In genomic region chr9:105582944-105583343, GRCm38 (mm10) we compare ENCODE assay signal across 26 mouse cellular contexts. TPM values are rescaled to one million over a fixed set of nuclear protein-coding genes. Genes with fewer than 3 reads are reported as not detected.
DNase-seq lines count a peak whose midpoint lies in the region; TF ChIP-seq lines count a peak whose summit lies in the region.
"Had no signal": no experiment of that assay in that cellular context is flagged by ENCODE, and none has a peak within 500 bp of the region (broad histone marks: within the 10 kb centered on the region; RNA-seq: fewer than 3 reads in every experiment).

No protein-coding gene starts in this region.

- no peak for TF ChIP-seq POLR2A in heart, adult 2 months (IDR thresholded peaks at IDR 0.05; ENCODE audit: insufficient read depth, low read depth, low read length)

- H3K36me3 ChIP-seq in heart, adult 2 months (ENCODE audit: control insufficient read depth, insufficient read depth, low read length): no peaks in the 10 kb centered on the region
- H3K36me3 ChIP-seq: embryonic facial prominence, embryonic 10.5 days; embryonic facial prominence, embryonic 13.5 days; forebrain, embryonic 12.5 days; forebrain, embryonic 15.5 days; G1E; heart, embryonic 13.5 days; hindbrain, embryonic 12.5 days; hindbrain, embryonic 15.5 days had no signal

- no peaks in the 10 kb centered on the region for H3K27me3 ChIP-seq in heart, adult 2 months (ENCODE audit: control insufficient read depth, insufficient read depth, low read length)
- H3K27me3 ChIP-seq: CH12.LX; embryonic facial prominence, embryonic 13.5 days; forebrain, embryonic 12.5 days; forebrain, embryonic 15.5 days; heart, embryonic 13.5 days; hindbrain, embryonic 12.5 days; hindbrain, embryonic 15.5 days had no signal

- H3K9ac ChIP-seq in heart, adult 2 months (ENCODE audit: low read depth, low read length): no peak overlapping the region
- H3K9ac ChIP-seq: embryonic facial prominence, embryonic 13.5 days; forebrain, embryonic 12.5 days; forebrain, embryonic 15.5 days; heart, embryonic 13.5 days; hindbrain, embryonic 12.5 days; hindbrain, embryonic 15.5 days had no signal

- H3K27ac ChIP-seq in heart, adult 2 months: no peak overlapping the region
- H3K27ac ChIP-seq: embryonic facial prominence, embryonic 10.5 days; embryonic facial prominence, embryonic 13.5 days; forebrain, embryonic 12.5 days; forebrain, embryonic 15.5 days; heart, embryonic 13.5 days; hindbrain, embryonic 12.5 days; hindbrain, embryonic 15.5 days had no signal

- no peaks in the 10 kb centered on the region for H3K79me2 ChIP-seq in heart, adult 2 months (replicated peaks; ENCODE audit: control insufficient read depth, insufficient read depth, low read length)

- intact Hi-C loops in heart, adult 2 months (cut with DNase I): no loop called here

- WGBS in heart, adult 2 months: 82% methylated on average over 3 of the region's 3 CpGs

- no peak for TF ChIP-seq CTCF in heart, adult 2 months (IDR thresholded peaks at IDR 0.05)

- H3K4me1 ChIP-seq in heart, adult 2 months (ENCODE audit: control insufficient read depth, insufficient read depth, low read length): no peaks in the 10 kb centered on the region
- H3K4me1 ChIP-seq: embryonic facial prominence, embryonic 10.5 days; embryonic facial prominence, embryonic 13.5 days; forebrain, embryonic 12.5 days; forebrain, embryonic 15.5 days; heart, embryonic 13.5 days; hindbrain, embryonic 12.5 days; hindbrain, embryonic 15.5 days had no signal

- TF ChIP-seq EP300 in heart, adult 2 months (IDR thresholded peaks at IDR 0.05; ENCODE audit: insufficient read depth, low read depth, low read length): no peak

- H3K4me3 ChIP-seq in heart, adult 2 months: no peak overlapping the region
- H3K4me3 ChIP-seq: embryonic facial prominence, embryonic 10.5 days; embryonic facial prominence, embryonic 13.5 days; erythroblast, embryonic 14.5 days; forebrain, embryonic 12.5 days; forebrain, embryonic 15.5 days; heart, embryonic 13.5 days; hindbrain, embryonic 12.5 days; hindbrain, embryonic 15.5 days had no signal

- DNase-seq in layer of hippocampus, adult 11-12 months (ENCODE audit: low spot score): peak; percentile 15
- no peak for DNase-seq in layer of hippocampus, postnatal 25 days (ENCODE audit: extremely low spot score in 1 of 2, low spot score in 1 of 2)
- peak; percentile 68 for DNase-seq in brain, adult 2 months (ENCODE audit: low read depth, low spot score)
- DNase-seq in layer of hippocampus, adult 8-10 months (ENCODE audit: low spot score in 2 of 2): peak; percentile 30 to 31
- peak; percentile 18 to 45 for DNase-seq in layer of hippocampus, postnatal 36 days
- DNase-seq in kidney, postnatal 4 days: no peak
- no peak for DNase-seq in heart, adult 2 months
- DNase-seq: adrenal gland, postnatal 10 days; adrenal gland, postnatal 36 days; B cell, adult 2 months; cerebellum, adult 11 months; cerebellum, adult 2 months; cerebellum, adult 9-11 months; cerebellum, postnatal 25 days; gastrocnemius, postnatal 25 days; heart, postnatal 14 days had no signal

RNA-seq across cellular contexts. Expression of gene Atp2c1, which starts 55.8 kb away (rescaled TPM):
- 100 to 1,000 TPM; 244 to 253 TPM for total RNA-seq in layer of hippocampus, postnatal 25 days (2021)
- 100 to 1,000 TPM; 215 to 254 (median 238) TPM for total RNA-seq in layer of hippocampus, adult 8-10 months (2022)
- 100 to 1,000 TPM; 254 to 255 TPM for total RNA-seq in layer of hippocampus, postnatal 36 days (2021)
- total RNA-seq in heart, adult 2 months (2021): 10 to 100 TPM; 57.7 to 62.9 TPM
- polyA plus RNA-seq in heart, adult 2 months (2012; rRNA removed): 26.6 and 54.2 TPM in 2 replicates

RNA-seq across cellular contexts. Expression of gene Pik3r4, which starts 59.8 kb away (rescaled TPM):
- 10 to 100 TPM; 40.1 to 45.8 TPM for total RNA-seq in layer of hippocampus, postnatal 25 days (2021)
- total RNA-seq in layer of hippocampus, adult 8-10 months (2022): 10 to 100 TPM; 39.5 to 51.0 (median 45.9) TPM
- total RNA-seq in layer of hippocampus, postnatal 36 days (2021): 10 to 100 TPM; 44.8 to 46.1 TPM
- 10 to 100 TPM; 19.6 to 19.8 TPM for total RNA-seq in heart, adult 2 months (2021)
- 11.9 and 16.5 TPM in 2 replicates for polyA plus RNA-seq in heart, adult 2 months (2012; rRNA removed)

Comparison
In these comparisons a context has a peak if more than half of its experiments do, and no peak if none do; other contexts are left out.
1. DNase-seq: peak in layer of hippocampus, adult 11-12 months (single experiment), brain, adult 2 months (single experiment), layer of hippocampus, adult 8-10 months (2 of 2) and layer of hippocampus, postnatal 36 days (2 of 2); none in layer of hippocampus, postnatal 25 days (0 of 2), kidney, postnatal 4 days (0 of 2) and heart, adult 2 months (0 of 2).